Mouse (Mus musculus): ENCODE results near the gene Gabbr2.

Gabbr2 gene

GRCm38 (mm10) chr4:46988257-46988656, 3.4 kb downstream of the Gabbr2 start:
- DNase-seq (ENCODE audit: low read depth) = no peak

- DNase-seq (ENCODE audit: low read depth) = no peak
Measured at GRCm38 (mm10) chr4:46987809-46988208, 3.9 kb downstream of the Gabbr2 start.

- DNase-seq (ENCODE audit: low read depth) = no peak
Measured at GRCm38 (mm10) chr4:46986054-46986453, 5.6 kb downstream of the Gabbr2 start.

GRCm38 (mm10) chr4:46982912-46983311, 8.8 kb downstream of the Gabbr2 start:
- no peak for DNase-seq (ENCODE audit: low read depth)

GRCm38 (mm10) chr4:46982094-46982493, 9.6 kb downstream of the Gabbr2 start:
- DNase-seq (ENCODE audit: low read depth) = no peak

GRCm38 (mm10) chr4:46978371-46978770, 13.3 kb downstream of the Gabbr2 start:
- no peak for DNase-seq (ENCODE audit: low read depth)

GRCm38 (mm10) chr4:46977161-46977560, 14.5 kb downstream of the Gabbr2 start:
- DNase-seq (ENCODE audit: low read depth) = no peak

- no peak for DNase-seq (ENCODE audit: low read depth)
Measured at GRCm38 (mm10) chr4:46976671-46977071, 15.0 kb downstream of the Gabbr2 start.

GRCm38 (mm10) chr4:46973322-46973721, 18.4 kb downstream of the Gabbr2 start:
- no peak for DNase-seq (ENCODE audit: low read depth)

GRCm38 (mm10) chr4:46967981-46968380, 23.7 kb downstream of the Gabbr2 start:
- no peak for DNase-seq (ENCODE audit: low read depth)

- DNase-seq (ENCODE audit: low read depth) = no peak
Measured at GRCm38 (mm10) chr4:46966551-46966950, 25.1 kb downstream of the Gabbr2 start.

GRCm38 (mm10) chr4:46961403-46961802, 30.3 kb downstream of the Gabbr2 start:
- no peak for DNase-seq (ENCODE audit: low read depth)

- DNase-seq (ENCODE audit: low read depth) = no peak
Measured at GRCm38 (mm10) chr4:46960208-46960607, 31.5 kb downstream of the Gabbr2 start.

- no peak for DNase-seq (ENCODE audit: low read depth)
Measured at GRCm38 (mm10) chr4:46959776-46960175, 31.9 kb downstream of the Gabbr2 start.

GRCm38 (mm10) chr4:46957955-46958354, 33.7 kb downstream of the Gabbr2 start:
- DNase-seq (ENCODE audit: low read depth) = no peak

GRCm38 (mm10) chr4:46956966-46957365, 34.7 kb downstream of the Gabbr2 start:
- no peak for DNase-seq (ENCODE audit: low read depth)

- no peak for DNase-seq (ENCODE audit: low read depth)
Measured at GRCm38 (mm10) chr4:46953021-46953420, 38.7 kb downstream of the Gabbr2 start.

- no peak for DNase-seq (ENCODE audit: low read depth)
Measured at GRCm38 (mm10) chr4:46952562-46952961, 39.1 kb downstream of the Gabbr2 start.

- no peak for DNase-seq (ENCODE audit: low read depth)
Measured at GRCm38 (mm10) chr4:46934291-46934690, 57.4 kb downstream of the Gabbr2 start.

- no peak for DNase-seq (ENCODE audit: low read depth)
Measured at GRCm38 (mm10) chr4:46933590-46933989, 58.1 kb downstream of the Gabbr2 start.

GRCm38 (mm10) chr4:46931706-46932397, 59.8 kb downstream of the Gabbr2 start:
- no peak for DNase-seq (ENCODE audit: low read depth)

GRCm38 (mm10) chr4:46928112-46928511, 63.6 kb downstream of the Gabbr2 start:
- DNase-seq (ENCODE audit: low read depth) = no peak

GRCm38 (mm10) chr4:46919144-46919543, 72.5 kb downstream of the Gabbr2 start:
- DNase-seq (ENCODE audit: low read depth) = no peak

- DNase-seq (ENCODE audit: low read depth) = no peak
Measured at GRCm38 (mm10) chr4:46916786-46917185, 74.9 kb downstream of the Gabbr2 start.

Data from c-Kit-positive CD71-positive TER-119-negative erythroid progenitor cells, embryonic 14.5 days (primary cell).